Mouse (Mus musculus): ENCODE measurements around the gene Hhat. TPM values are rescaled to one million over a fixed set of nuclear protein-coding genes. Genes with fewer than 3 reads are reported as not detected.

Hhat gene
- polyA plus RNA-seq, 1 experiment from 2014 or later, result 4.8 TPM

- H3K4me1 ChIP-seq (replicated peaks; ENCODE audit: control insufficient read depth, insufficient read depth, low read length), result no peaks in the 10 kb centered on the region
- no peak overlapping the region for H3K4me3 ChIP-seq (ENCODE audit: low read depth, low read length)
- no peaks in the 10 kb centered on the region for H3K36me3 ChIP-seq (ENCODE audit: control insufficient read depth, insufficient read depth)
- 82% methylated on average over 1 of the region's 1 CpGs for WGBS
- no peak for TF ChIP-seq CTCF (IDR thresholded peaks at IDR 0.05; ENCODE audit: low read depth)
- no peak overlapping the region for H3K4me2 ChIP-seq (replicated peaks; ENCODE audit: low read depth)
- no peaks in the 10 kb centered on the region for H3K27me3 ChIP-seq (replicated peaks; ENCODE audit: control insufficient read depth, insufficient read depth, low read length)
- no peak overlapping the region for H3K27ac ChIP-seq (ENCODE audit: low read depth, low read length)
- no peaks in the 10 kb centered on the region for H3K9me3 ChIP-seq (ENCODE audit: control insufficient read depth)
- ATAC-seq, result no peak
- H3K9ac ChIP-seq (ENCODE audit: low read depth, low read length), result no peak overlapping the region
Measured at GRCm38 (mm10) chr1:192786194-192786593, 15.2 kb upstream of the Hhat start.

GRCm38 (mm10) chr1:192785046-192785961 is 14.3 kb upstream of the Hhat start:
- Histone ChIP-seq H3K36me3 (ENCODE audit: control insufficient read depth, insufficient read depth) (no peaks in the 10 kb centered on the region), H3K4me3 (ENCODE audit: low read depth, low read length) (no peak overlapping the region), H3K27me3 (replicated peaks; ENCODE audit: control insufficient read depth, insufficient read depth, low read length) (no peaks in the 10 kb centered on the region), H3K27ac (ENCODE audit: low read depth, low read length) (no peak overlapping the region), H3K9ac (ENCODE audit: low read depth, low read length) (no peak overlapping the region), H3K4me2 (replicated peaks; ENCODE audit: low read depth) (no peak overlapping the region), H3K9me3 (ENCODE audit: control insufficient read depth) (no peaks in the 10 kb centered on the region), H3K4me1 (replicated peaks; ENCODE audit: control insufficient read depth, insufficient read depth, low read length) (no peaks in the 10 kb centered on the region)
- 71% methylated on average over 17 of the region's 17 CpGs for WGBS
- ATAC-seq, result no peak
- no peak for TF ChIP-seq CTCF (IDR thresholded peaks at IDR 0.05; ENCODE audit: low read depth)

- peak; percentile 96 for TF ChIP-seq CTCF (IDR thresholded peaks at IDR 0.05; ENCODE audit: low read depth)
- peak; percentile 26; the same call in 1 of the 2 replicates for ATAC-seq
Measured at GRCm38 (mm10) chr1:192784374-192784773, 13.4 kb upstream of the Hhat start.

DNA sequence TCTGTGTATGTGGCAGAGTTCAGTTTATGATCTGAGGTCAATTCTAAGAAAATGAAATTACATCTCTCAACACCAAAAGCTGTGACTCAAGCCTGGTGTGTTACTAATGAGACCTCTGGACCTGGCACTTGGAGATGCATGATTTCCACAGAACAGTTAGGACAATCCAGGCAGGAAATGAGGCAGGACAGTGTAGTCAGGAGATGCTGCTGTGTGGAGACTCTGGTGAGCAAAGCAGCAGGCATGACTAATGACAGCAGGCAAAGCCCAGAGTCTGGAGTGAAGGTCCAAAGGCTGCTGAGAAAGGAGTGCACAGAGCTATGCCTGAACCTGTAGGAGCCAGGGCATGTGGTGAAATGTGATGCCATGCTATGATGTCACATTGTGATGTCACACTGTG is 10.2 kb upstream of the Hhat start:
- H3K36me3 ChIP-seq (ENCODE audit: control insufficient read depth, insufficient read depth), result no peaks in the 10 kb centered on the region
- no peak for TF ChIP-seq CTCF (IDR thresholded peaks at IDR 0.05; ENCODE audit: low read depth)
- H3K9ac ChIP-seq (ENCODE audit: low read depth, low read length), result no peak overlapping the region
- H3K4me3 ChIP-seq (ENCODE audit: low read depth, low read length), result no peak overlapping the region
- no peak overlapping the region for H3K4me2 ChIP-seq (replicated peaks; ENCODE audit: low read depth)
- no peaks in the 10 kb centered on the region for H3K9me3 ChIP-seq (ENCODE audit: control insufficient read depth)
- peak; percentile 88 for ATAC-seq
- no peaks in the 10 kb centered on the region for H3K27me3 ChIP-seq (replicated peaks; ENCODE audit: control insufficient read depth, insufficient read depth, low read length)
- no peak overlapping the region for H3K27ac ChIP-seq (ENCODE audit: low read depth, low read length)
- no peaks in the 10 kb centered on the region for H3K4me1 ChIP-seq (replicated peaks; ENCODE audit: control insufficient read depth, insufficient read depth, low read length)

More at GRCm38 (mm10) chr1:192784374-192784773, 13.4 kb upstream of the Hhat start:
- Histone ChIP-seq H3K4me3 (ENCODE audit: low read depth, low read length) (no peak overlapping the region), H3K36me3 (ENCODE audit: control insufficient read depth, insufficient read depth) (no peaks in the 10 kb centered on the region), H3K9ac (ENCODE audit: low read depth, low read length) (no peak overlapping the region), H3K9me3 (ENCODE audit: control insufficient read depth) (no peaks in the 10 kb centered on the region), H3K27ac (ENCODE audit: low read depth, low read length) (no peak overlapping the region), H3K4me2 (replicated peaks; ENCODE audit: low read depth) (no peak overlapping the region), H3K4me1 (replicated peaks; ENCODE audit: control insufficient read depth, insufficient read depth, low read length) (no peaks in the 10 kb centered on the region), H3K27me3 (replicated peaks; ENCODE audit: control insufficient read depth, insufficient read depth, low read length) (no peaks in the 10 kb centered on the region)
- WGBS, result 26% methylated on average over 4 of the region's 4 CpGs

GRCm38 (mm10) chr1:192778869-192779514 is 8.0 kb upstream of the Hhat start:
- H3K9ac ChIP-seq (ENCODE audit: low read depth, low read length), result no peak overlapping the region
- WGBS, result 50% methylated on average over 6 of the region's 6 CpGs
- ATAC-seq, result no peak

GRCm38 (mm10) chr1:192778206-192778605 is 7.2 kb upstream of the Hhat start:
- ATAC-seq, result no peak
- 94% methylated on average over 4 of the region's 4 CpGs for WGBS
- no peak for TF ChIP-seq CTCF (IDR thresholded peaks at IDR 0.05; ENCODE audit: low read depth)
- no peak overlapping the region for H3K27ac ChIP-seq (ENCODE audit: low read depth, low read length)
- H3K9me3 ChIP-seq (ENCODE audit: control insufficient read depth), result no peaks in the 10 kb centered on the region
- H3K4me2 ChIP-seq (replicated peaks; ENCODE audit: low read depth), result no peak overlapping the region
- no peak overlapping the region for H3K9ac ChIP-seq (ENCODE audit: low read depth, low read length)
- no peak overlapping the region for H3K4me3 ChIP-seq (ENCODE audit: low read depth, low read length)
- no peaks in the 10 kb centered on the region for H3K4me1 ChIP-seq (replicated peaks; ENCODE audit: control insufficient read depth, insufficient read depth, low read length)
- H3K27me3 ChIP-seq (replicated peaks; ENCODE audit: control insufficient read depth, insufficient read depth, low read length), result no peaks in the 10 kb centered on the region
- no peaks in the 10 kb centered on the region for H3K36me3 ChIP-seq (ENCODE audit: control insufficient read depth, insufficient read depth)

More at GRCm38 (mm10) chr1:192778869-192779514, 8.0 kb upstream of the Hhat start:
- Histone ChIP-seq H3K27me3 (replicated peaks; ENCODE audit: control insufficient read depth, insufficient read depth, low read length) (no peaks in the 10 kb centered on the region), H3K36me3 (ENCODE audit: control insufficient read depth, insufficient read depth) (no peaks in the 10 kb centered on the region), H3K27ac (ENCODE audit: low read depth, low read length) (peak overlapping the region; percentile 23; the same call in 1 of the 2 replicates), H3K4me1 (replicated peaks; ENCODE audit: control insufficient read depth, insufficient read depth, low read length) (no peaks in the 10 kb centered on the region), H3K9me3 (ENCODE audit: control insufficient read depth) (no peaks in the 10 kb centered on the region), H3K4me3 (ENCODE audit: low read depth, low read length) (no peak overlapping the region), H3K4me2 (replicated peaks; ENCODE audit: low read depth) (no peak overlapping the region)
- TF ChIP-seq CTCF (IDR thresholded peaks at IDR 0.05; ENCODE audit: low read depth), result no peak

Measured in intestine, postnatal 0 days (tissue).